Mouse (Mus musculus) heart, adult 2 months (tissue): ENCODE measurements around the gene Pcsk5.

Source experiments
- CTCF ChIP-seq: fragments of 200-600 bp; IDR thresholded peaks from 2 replicates; pipeline ENCODE4 v1.8.1; 2022; ENCODE audit warnings: antibody characterized with exemption, mild to moderate bottlenecking, moderate library complexity
- EP300 ChIP-seq: fragments of 200-500 bp; IDR thresholded peaks from 2 replicates; pipeline ENCODE4 v1.6.1; 2011; ENCODE audit warnings: low read depth, low read length, control low read depth; ENCODE audit not compliant: insufficient read depth
- POLR2A ChIP-seq: fragments of 200-500 bp; IDR thresholded peaks from 2 replicates; pipeline ENCODE4 v1.6.1; 2011; ENCODE audit warnings: mild to moderate bottlenecking, low read depth, low read length, control low read depth; ENCODE audit not compliant: insufficient read depth

GRCm38 (mm10) chr19:17793457-17793856, 44.0 kb downstream of the Pcsk5 start:
- TF ChIP-seq CTCF (no peak), POLR2A (no peak), EP300 (no peak)
